Mouse (Mus musculus): Measurements from ENCODE around the gene Zfp768.
"Not testable (repeated sequence)": the region's sequence is repeated elsewhere in the genome, so short reads cannot be mapped to it uniquely, and the experiment has no call there.

Gene Zfp768

DNA sequence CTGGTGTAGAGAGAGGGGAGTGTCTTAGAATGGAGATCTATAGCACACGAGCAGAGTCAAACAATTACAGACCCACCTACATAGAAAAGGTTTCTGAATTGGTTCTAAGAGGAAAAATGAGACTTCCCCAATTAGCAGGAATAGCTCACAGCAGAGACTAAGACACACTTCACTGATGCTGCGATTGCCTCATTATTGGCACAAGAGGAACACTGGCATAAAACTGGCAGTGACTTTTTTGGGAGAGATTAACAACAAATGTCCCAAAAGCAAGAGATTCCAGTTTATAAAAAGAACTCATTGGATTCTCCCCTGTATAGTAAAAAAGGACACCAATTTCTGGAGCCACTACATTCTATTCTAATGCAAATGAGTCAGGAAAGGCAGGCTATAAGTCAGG, 12.5 kb upstream of the Zfp768 start:
- no peak for DNase-seq (ENCODE audit: low spot score in 2 of 2)

- DNase-seq (ENCODE audit: low spot score in 2 of 2): no peak
These were observed 10.4 kb upstream of the Zfp768 start for GRCm38 (mm10) chr7:127355796-127356195.

DNA sequence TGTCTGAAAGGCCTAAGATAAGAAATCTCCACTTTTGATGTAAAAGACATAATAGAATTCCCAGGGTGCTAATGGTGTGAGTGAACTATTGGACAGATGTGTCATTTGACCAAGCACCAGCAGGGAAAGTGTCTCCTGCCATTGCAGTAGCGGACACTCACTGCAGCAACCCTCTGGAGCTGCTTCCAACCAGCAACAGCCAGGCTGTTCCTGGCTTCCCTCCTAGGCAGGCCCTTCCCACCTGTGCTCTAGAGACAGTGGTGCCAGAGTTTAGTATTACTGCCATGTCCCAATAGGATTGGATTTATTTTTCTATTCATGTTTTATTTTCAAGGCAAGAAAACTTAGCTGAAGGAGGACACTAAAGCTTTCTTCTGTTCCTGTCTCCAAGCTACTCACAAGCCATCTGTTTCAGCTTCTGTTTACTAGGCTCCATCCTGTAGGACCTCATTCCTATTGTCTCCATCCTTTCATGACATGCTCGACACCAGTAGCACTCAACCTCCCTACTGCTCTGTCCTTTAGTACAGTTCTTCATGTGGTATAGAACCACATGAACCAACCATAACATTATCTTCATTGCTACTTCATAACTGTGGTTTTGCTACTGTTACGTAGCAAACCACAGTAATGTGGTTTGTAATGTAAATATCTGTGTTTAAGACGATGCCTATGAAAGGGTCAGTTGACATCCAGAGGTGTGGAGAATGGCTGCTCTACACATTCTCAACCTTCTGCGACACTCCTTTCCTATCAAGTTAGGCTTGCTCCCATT, 6.0 kb upstream of the Zfp768 start:
- no peak for DNase-seq (ENCODE audit: low spot score in 2 of 2)

GRCm38 (mm10) chr7:127346676-127347075, 1.3 kb upstream of the Zfp768 start:
- DNase-seq (ENCODE audit: low spot score in 2 of 2): no peak

DNA sequence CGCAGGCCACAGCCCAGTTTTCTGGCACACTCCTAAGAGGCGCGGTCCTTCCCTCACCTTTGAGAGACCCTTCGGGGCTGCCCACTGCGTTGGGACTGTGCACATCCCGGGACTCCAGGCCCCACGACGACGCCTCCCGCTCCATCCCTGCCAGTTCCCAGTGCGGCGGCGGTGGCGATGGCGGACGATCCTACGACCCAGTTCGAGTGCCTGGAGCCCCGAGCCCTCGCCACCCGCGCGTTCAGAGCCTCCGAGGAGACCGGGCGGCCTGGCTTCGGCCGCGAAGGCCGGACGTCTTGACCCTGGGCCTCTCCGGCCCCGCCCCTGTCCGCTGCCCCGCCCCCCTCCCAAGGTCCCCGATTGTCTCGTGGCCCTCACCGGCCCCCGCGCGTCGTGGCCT, 297 bp downstream of the Zfp768 start:
- peak in 1 of 2 experiments; percentile 44 for DNase-seq (ENCODE audit: low spot score in 2 of 2)

DNA sequence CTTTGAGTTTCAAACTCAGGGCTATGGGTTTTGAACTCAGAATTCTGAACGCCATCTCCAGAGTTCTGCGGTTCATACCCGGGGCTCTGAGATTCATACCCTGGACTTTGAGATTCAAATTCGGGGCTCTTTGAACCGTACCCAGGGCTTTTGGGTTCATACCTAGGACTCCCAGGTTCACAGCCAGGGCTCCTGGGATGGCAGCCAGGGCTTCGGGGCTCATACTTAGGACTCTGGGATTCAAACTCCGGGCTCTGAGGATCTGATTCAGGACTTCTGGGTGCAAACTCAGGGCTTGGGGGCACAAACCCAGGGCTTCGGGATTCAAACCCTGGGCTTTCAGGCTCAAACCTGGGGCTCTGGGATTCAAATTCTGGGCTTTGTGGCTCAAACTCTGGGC, 1.0 kb downstream of the Zfp768 start:
- DNase-seq (ENCODE audit: low spot score in 2 of 2): no peak

DNA sequence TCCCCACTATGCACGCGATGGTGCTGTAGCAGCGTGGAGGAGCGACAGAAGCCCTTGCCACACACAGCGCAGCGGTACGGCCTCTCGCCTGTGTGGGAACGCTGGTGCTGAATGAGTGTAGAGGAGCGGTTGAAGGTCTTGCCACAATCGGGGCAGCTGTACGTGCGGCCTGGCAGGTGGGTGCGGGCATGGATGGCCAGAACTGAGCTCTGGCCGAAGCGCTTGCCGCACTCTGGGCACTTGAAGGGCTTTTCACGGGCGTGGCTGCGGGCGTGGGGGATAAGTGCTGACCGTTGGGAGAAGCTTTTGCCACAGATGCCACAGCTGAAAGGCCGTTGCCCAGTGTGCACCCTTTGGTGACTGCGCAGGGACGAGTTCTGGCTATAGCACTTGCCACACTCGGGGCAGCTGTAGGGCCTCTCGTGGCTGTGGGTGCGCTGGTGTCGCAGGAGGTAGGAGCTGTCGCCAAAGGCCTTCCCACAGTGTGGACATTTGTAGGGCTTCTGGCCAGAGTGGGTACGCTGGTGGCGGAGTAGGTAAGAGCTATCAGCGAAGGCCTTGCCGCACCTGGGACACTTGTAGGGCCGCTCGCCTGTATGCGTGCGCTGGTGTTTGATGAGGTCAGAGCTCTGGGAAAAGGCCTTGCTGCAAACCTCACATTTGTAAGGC, 1.9 kb downstream of the Zfp768 start:
- no peak for DNase-seq (ENCODE audit: low spot score in 2 of 2)

GRCm38 (mm10) chr7:127342888-127343287, 2.5 kb downstream of the Zfp768 start:
- no peak for DNase-seq (ENCODE audit: low spot score in 2 of 2)

GRCm38 (mm10) chr7:127342332-127342731, 3.1 kb downstream of the Zfp768 start:
- peak in 1 of 2 experiments; percentile 39 for DNase-seq (ENCODE audit: low spot score in 2 of 2)

GRCm38 (mm10) chr7:127341861-127342260, 3.5 kb downstream of the Zfp768 start:
- DNase-seq (ENCODE audit: low spot score in 2 of 2): not testable (repeated sequence)

- no peak for DNase-seq (ENCODE audit: low spot score in 2 of 2)
These were observed 4.0 kb downstream of the Zfp768 start for GRCm38 (mm10) chr7:127341356-127341755.

DNA sequence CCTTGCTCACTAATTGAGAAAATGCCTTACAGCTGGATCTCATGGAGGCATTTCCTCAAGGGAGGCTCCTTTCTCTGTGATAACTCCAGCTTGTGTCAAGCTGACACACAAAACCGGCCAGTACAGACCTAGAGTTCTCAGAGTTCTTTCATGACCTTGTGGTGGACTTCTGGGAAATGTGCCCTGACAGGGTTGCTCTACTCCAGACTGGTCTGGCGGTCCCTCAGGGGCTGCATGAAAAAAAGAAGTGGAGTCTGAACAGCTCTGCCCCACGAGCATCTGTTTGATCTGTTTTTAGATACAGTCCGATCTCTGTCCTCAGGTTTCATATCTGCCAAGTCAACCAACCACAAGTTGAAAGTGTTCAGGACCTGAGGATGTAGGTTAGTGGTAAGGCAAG, 7.8 kb downstream of the Zfp768 start:
- no peak for DNase-seq (ENCODE audit: low spot score in 2 of 2)

GRCm38 (mm10) chr7:127335604-127336003, 9.8 kb downstream of the Zfp768 start:
- DNase-seq (ENCODE audit: low spot score in 2 of 2): no peak

DNA sequence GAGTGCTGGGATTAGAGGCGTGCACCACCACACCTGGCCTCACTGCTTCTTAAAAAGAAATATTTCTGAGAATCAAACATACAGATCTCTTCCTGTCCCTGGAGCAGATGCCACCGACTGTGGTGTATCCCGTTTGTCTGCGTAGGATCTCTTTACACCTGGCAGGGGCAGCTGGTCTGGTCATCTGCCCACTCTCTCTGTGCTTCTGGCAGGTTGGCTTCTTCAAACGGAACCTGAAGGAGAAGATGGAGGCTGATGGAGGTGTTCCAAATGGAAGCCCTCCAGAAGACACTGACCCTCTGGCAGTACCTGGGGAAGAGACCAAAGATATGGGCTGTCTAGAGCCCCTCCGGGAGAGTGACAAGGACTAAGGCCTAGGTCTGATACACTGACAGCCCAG, 12.1 kb downstream of the Zfp768 start:
- DNase-seq (ENCODE audit: low spot score in 2 of 2): no peak

DNA sequence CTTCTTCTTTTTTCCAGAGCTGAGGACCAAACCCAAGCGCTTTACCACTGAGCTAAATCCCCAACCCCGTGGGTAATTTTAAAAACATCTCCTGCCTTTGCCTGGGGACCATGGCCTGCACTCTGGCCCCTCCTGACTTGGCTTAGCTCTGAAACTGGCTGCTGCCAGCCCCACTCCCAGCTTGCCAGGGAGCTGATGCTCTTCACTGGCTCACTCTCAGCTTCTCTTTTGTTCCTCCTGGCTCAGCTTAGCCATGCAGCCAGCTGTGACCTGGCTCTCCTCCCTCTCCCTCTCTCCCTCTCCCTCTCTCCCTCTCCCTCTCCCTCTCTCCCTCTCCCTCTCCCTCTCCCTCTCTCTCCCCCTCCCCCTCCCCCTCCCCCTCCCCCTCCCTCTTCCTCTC, 18.7 kb downstream of the Zfp768 start:
- peak in 1 of 2 experiments; percentile 28 for DNase-seq (ENCODE audit: low spot score in 2 of 2)

GRCm38 (mm10) chr7:127325550-127325949, 19.8 kb downstream of the Zfp768 start:
- no peak for DNase-seq (ENCODE audit: low spot score in 2 of 2)

DNA sequence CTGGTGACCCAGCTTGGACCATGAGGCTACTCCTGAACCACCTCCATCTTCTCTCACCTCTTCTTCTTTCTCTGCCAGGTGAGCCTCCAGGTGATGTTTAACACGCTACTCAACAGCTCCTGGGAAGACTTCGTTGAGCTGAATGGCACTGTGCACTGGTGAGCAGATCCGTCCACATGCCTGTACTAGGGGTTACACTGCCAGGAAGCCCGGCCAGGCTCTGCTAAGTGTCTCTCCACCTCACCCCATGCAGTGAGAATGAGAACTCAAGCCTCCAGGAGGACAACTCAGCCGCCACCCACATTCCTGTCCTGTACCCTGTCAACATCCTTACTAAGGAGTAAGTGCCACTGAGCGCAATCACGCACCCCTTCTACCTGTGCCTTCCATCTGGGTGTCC, 20.4 kb downstream of the Zfp768 start:
- no peak for DNase-seq (ENCODE audit: low spot score in 2 of 2)

GRCm38 (mm10) chr7:127322085-127322484, 23.3 kb downstream of the Zfp768 start:
- DNase-seq (ENCODE audit: low spot score in 2 of 2): no peak

DNA sequence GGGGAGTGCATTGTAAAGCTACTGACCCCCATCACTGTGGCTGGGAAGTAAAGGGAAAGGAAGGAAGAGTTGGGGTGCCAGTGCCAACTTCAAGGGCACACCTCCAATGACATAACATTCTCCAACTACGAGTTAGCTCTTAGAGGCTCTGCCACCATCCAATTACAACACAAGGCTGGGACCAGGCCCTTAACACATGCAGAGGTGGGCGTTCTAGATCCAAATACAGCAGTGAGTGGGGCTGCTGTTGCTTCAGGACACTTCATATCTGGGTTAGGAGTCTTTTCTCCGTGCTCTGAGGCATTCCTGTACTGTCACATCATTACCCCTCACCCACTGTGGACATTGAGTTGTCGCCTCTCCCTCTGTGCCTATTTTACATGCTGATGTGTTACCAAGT, 24.3 kb downstream of the Zfp768 start:
- DNase-seq (ENCODE audit: low spot score in 2 of 2): no peak

DNA sequence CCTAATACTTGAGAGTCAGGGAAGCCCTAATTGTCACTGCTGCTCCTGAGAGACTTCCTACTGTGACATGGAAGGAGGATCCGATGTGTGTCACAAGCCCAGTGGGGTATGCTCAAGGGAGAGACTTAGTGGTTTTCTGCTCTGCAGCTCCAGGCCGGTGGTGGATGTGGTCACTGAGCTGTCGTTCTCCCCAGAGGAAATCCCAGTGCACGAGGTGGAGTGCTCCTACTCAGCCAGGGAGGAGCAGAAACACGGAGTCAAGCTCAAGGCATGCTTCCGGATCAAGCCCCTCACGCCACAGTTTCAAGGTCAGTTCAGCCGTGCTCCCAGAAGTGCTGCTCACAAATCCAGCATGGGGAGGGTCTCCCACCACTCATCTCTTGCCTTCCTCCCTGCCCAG, 31.5 kb downstream of the Zfp768 start:
- DNase-seq (ENCODE audit: low spot score in 2 of 2): no peak

DNA sequence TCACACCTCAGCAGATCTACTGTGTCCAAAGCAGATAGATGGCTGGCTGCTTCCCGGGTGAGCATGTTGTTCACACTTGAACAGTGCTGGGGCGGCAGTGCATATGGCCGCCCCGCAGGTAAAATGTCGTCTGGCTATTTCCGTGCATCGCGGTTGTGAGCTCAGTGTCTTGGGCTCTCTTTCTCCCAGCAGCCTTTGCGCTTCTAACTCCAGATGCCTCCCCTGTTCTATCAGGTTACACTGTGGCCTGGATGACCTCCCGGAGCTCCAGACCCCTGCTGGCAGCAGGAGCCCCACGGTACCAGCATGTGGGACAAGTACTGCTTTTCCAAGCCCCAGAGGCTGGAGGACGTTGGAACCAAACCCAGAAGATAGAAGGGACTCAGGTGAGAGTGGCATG, 35.4 kb downstream of the Zfp768 start:
- DNase-seq (ENCODE audit: low spot score in 2 of 2): no peak

DNA sequence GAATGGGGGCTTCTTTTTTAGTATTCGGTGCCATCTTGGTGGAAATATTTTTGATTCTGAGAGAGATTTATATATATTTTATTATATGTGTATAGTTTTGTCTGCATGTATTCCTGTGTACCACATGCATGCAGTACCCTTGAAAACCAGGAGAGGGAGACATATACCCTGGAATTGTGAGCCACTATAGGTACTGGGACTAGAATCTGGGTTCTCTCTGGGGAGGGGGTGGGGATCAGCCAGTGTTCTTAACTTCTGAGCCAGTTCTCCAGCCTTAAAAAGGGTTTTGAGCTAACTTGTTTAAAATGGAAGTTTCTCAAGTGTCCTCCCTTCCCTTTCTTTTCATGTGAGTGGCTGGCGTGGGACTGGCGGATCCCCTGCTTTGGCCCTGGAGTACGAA, 36.5 kb downstream of the Zfp768 start:
- peak; percentile 60 to 70 for DNase-seq (ENCODE audit: low spot score in 2 of 2)

DNA sequence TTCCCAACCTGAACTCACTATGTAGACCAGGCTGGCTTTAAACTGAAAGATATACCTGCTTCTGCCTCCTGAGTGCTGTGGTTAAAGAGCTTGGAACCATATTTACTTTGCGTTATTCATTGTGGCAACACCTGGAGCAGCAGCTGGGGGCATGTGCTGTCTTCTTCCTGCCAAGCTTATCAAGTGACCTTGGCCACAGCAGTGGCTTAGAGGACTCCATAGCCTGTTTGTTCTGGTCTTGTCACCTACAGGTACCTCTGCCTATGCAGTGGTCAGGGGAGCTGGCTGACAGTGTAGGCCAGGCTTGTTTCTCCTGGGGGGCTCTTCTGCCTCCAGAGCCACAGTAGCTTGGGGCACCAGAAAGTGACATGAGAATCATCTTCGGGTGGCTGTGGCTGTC, 37.0 kb downstream of the Zfp768 start:
- DNase-seq (ENCODE audit: low spot score in 2 of 2): no peak

Data from right cerebral cortex, adult 2 months (tissue).